Mouse (Mus musculus) layer of hippocampus, adult 8-10 months (tissue): Measurements from ENCODE around the gene Gm42742. TPM values are rescaled to one million over a fixed set of nuclear protein-coding genes. Genes with fewer than 3 reads are reported as not detected.

Experiments used
- DNase-seq, 2 experiments: peaks; one replicate each; pipeline ENCODE4 v3.0.0; 2022; ENCODE audit warnings: low spot score in 2 of 2
- microRNA-seq, 2 experiments: library from miRNA; unstranded; fragments of <30 nt; microRNA quantifications; one replicate each; pipeline ENCODE4 v1.2.0; 2022
- total RNA-seq, 4 experiments: library from RNA; stranded (reverse); gene quantifications; 2 replicates each; pipeline ENCODE4 v1.2.4; 2022

The Gm42742 gene
- total RNA-seq, 4 experiments from 2014 or later: 20.5 to 63.0 (median 52.5) TPM

DNA sequence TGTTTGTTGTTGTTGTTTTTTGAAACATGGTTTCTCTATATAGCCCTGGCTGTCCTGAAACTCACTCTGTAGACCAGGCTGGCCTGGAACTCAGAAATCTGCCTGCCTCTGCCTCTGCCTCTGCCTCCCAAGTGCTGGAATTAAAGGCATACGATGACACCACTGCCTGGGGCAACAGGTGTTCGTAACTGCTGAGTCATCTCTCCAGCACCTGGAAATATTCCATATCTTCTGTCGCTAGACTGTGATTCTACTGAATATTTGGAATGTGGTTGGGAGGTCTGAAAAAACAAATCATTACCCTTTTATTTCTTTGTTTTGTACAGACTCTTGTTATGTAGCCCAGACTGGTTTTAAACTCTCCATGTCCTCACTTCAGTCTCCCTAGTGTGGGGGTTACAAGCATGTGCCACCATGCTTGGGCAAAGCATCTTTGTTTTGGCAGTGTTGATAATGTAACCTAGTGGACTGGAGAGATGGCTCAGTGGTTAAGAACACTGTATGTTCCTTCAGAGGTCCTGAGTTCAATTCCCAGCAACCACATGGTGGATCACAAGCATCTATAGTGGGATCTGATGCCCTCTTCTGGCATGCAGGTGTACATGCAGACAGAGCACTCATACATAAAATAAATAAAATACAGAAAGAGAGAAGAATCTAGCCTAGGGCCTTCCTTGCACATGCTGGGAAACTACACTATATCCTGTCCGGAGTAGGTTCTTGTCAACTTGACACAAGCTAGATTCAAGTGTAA, 16.6 kb downstream of the Gm42742 start:
- DNase-seq: no peak

DNA sequence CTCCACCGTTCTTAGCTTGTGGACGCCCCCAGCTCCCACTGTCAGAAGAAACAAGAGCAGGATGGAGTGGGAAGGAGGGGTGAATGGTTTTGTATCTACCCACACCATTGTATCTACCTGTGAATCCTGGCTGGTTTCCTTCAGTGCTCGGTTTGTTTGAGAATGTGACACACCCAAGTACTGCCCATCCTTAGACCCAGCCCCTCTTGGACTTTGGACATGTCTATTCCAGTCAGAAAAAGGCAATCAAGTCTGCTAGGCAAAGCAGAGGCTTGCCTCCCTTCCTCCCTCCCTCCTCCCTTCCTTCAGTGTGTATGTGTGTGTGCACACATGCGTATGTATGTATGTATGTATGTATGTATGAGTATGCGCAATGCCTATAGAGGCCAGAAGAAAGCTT, 17.3 kb downstream of the Gm42742 start:
- DNase-seq: no peak

DNA sequence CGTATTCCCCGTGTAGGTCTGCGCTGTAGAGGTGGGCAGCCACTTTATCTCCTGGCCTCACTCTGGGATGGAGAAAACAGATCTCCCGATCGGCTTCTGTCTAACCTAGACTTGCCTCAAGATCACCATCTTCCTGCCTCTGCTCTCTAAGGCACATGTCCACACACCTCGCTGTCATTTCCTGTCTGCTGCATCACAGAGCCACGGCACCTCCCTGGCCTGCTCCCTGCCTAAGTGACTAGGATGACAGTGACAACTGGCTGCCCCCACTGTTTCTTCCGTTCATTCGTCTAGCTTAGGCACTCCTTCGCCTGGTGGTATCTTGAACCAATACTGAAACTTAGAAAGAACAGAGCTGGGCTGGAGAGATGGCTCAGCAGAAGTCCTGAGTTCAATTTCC, 21.3 kb downstream of the Gm42742 start:
- no peak for DNase-seq

DNA sequence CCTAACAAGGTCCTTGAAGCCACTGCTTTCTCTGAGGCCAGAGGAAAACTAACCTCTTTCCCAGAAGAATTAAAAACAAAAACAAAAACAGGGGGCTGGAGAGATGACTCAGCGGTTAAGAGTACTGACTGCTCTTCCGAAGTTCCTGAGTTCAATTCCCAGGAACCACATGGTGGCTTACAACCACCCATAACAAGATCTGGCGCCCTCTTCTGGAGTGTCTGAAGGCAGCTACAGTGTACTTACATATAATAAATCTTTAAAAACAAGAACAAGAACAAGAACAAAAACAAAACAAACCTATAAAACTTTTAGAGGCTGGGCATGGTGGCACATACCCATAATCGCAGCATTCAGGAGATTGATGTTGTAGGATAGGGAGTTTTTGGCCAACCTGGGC, 24.4 kb downstream of the Gm42742 start:
- DNase-seq: no peak

DNA sequence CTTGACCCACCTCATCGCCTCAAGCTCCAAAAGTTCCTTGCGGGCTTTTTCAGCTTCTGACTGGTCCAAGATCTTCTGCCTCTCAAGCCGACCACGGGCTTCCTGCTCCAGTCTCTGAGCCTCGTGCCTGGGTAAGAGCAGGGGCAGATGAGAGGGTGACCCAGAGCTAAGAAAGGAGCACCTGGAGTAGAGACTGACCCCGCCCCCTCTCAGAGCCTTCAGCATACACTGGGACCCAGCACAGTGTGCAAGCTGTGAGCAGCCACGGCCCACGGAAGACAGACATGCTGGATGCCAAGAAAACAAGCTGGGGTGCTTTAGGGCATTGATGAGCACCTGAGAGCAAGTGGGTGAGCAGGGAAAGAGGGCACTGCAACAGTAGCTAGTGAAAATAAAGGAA, 32.1 kb downstream of the Gm42742 start:
- no peak for DNase-seq

DNA sequence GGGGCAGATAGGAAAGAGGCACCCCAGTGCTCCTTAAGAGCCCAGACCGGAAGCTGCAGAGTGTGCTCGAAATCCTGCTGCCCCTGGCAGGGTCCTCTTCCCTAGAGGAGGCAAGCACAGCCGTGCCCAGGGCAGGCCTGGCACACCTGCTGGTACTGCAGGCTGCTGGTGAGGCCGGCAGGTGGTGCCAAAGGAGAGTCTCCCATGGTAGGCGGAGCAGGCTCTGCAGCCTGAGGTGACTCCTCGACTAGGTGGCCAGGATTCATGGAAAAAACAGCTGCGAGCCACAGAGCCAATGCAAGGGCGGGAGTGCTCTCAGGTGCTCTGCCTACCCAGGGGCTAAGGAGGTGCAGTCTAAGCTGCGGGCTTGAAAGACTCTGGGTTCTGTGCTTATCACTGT, 34.6 kb downstream of the Gm42742 start:
- no peak for DNase-seq

DNA sequence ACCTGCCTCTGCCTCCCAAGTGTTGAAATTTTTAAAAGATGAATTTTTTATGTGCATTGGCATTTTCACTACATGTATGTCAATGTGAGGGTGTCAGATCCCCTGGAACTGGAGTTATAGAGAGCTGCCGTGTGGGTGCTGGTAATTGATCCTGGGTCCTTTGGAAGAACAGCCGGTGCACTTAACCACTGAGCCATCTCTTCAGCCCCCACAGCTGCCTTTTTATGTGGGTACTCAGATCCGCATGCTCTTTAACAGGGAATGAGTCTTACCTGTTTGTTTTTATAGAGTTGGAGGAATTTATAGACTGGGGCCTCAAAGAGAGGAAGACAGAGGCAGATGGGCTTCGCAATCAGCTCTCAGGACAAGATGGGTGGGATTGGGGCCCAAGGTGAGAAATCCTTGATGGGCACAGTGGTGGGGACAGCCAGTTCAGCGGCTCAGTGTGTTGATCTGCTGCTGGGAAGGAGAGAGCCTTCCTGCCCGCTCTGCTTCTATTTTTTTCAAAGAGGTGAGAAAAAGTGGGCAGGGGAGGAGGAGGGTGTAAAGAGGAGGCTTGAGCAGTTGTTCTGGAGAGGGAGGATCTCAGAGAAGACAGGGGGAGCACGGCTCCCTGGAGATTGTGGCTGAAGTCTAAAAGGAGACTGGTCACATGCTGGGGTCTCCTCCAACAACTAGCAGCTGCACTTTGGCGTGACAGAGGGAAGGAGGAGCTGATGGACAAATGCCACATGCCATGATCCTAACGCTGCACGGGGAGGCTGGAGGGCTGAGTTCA, 36.0 kb downstream of the Gm42742 start:
- no peak for DNase-seq

DNA sequence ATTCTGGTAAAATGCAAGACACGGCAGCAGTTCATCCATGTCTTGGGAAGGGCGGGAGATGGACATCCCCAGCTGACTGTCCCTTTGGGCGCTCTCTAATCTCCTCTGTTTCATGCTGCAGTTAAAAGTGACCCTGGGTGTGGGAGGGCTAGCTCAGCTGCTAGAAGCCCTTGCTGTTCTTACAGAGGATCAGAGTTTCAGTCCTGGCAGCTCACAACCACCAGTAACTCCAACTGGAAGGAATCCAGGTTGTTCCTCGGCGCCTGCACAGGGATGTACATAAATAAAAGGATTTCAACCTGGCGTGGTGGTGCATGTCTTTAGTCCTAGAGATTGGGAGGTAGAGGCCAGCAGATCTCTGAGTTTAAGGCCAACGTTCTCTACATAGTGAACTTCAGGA, 37.8 kb downstream of the Gm42742 start:
- no peak for DNase-seq

DNA sequence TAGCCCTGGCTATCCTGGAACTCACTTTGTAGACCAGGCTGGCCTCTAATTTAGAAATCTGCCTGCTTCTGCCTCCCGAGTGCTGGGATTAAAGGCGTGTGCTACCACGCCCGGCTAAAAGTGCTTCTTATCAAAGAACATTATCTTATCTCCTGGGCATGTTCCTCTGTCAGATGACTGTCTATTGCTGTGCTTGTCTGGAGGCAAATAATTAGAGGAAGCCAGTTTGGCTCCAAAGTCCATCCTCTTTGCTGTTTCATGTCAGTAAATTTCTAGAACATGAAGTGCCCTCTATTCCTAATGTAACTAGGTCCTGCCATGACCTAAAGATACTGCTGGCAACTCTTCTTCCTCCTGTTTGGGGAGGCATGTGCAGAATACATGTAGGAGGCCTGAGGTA, 38.8 kb downstream of the Gm42742 start:
- DNase-seq: no peak

DNA sequence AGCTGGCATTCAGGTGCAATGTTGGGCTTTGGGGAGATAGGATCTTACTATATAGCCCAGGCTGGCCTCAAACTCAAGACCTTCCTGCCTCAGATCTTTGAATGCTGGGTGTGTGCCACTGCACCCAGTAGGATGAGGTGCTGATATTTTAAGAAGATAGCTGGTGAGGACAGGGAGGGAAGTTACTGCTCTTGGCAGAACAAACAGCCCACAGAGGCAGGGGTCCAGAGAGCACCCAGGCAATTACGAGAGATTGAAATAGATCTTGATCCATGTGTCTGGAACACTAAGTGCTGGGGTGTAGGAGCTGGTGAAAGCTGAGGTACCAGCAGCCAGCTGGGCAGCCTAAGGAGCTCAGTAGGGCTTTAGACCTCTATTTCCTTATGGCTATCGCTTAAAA, 39.3 kb downstream of the Gm42742 start:
- DNase-seq: no peak

DNA sequence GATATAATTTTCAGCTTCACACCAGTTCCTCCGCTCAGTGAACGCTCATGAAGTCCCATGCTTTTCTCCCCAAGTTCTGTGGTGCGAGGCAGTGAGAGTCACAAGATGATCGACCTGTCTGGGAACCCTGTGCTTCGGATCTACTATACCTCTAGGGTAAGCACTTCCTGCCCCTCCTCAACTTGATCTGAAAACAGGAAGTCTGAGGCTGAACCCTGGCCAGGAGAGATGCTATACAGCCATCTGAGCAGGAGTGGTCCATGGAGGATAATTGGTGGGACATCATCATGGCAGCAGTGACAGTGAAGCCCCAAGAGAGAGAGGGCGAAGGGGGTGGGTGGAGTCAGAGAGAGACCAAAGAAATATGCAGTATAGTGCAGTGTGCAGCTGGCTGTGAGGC, 42.1 kb downstream of the Gm42742 start:
- DNase-seq: no peak

DNA sequence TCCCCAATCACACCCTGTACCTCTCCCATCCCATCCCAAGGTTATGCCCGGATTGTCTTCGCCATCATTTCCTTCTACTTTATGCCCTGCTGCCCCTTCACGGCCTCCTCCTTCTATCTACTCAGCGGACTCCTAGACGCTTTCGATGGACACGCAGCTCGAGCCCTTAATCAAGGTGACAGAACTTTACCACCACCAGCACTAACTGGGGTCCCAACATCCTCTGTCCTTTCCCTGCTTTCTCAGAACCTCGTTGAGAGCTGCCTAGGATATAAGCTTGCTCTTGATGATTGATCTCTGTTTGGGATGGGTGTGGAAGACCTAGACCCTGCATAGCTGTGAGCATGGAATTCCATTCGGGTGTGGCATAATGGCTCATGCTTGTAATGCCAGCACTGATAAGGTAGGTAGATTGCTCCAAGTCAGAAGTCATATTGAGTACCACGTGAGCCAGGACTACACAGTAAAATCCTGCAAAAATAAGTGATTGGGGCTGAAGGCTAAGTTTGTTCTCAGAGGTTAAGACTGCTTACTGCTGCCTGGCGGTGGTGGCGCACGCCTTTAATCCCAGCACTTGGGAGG, 43.9 kb downstream of the Gm42742 start:
- DNase-seq: no peak

DNA sequence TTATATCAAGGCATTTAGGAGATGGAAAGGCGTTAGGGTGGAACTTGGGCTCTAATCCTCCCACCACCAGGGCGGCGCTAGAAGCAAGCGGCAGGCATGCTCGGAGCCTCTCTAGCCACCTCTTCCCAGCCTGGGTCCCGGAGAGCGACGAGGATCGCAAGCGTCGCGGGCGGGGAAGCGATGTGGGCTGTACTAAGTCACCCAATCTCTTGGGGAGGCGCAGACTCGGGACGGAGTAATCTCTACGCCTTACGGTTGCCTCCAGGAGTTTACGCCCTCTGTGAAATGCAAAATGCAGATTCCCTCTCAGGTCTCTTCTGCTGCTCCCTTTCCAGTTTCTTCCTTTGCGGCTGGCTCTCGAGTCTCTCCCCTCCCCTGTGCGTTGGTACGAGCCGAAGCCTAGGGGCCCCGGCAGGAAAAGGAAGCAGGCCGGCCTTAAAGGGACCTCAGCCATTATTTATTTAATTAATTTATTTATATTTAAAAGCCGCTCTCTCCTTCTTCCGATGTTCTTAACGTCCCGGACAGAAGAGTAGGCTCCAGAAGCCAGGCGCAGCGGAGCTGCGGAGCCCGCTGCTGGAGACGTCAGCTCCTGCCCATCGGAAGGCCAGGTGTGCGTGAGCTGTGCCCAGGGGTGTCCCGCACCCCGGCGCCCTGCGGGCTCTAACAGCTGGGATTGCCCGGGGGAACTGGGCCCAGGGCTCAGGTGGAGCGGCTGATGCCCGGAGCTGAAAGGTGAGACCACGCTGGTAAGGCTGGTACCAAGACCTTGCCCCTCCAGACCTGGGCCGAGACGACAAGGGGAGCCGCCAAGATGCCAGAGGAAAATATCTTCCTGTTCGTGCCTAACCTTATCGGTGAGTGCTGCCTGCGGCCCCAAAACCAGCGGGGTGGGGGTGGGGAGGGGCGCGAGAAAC, 44.7 kb downstream of the Gm42742 start, which contains the start of gene Cdiptos:
Gene Cdiptos, minus strand, starts transcription at position 149 of the 917 bp plus-strand sequence.
- peak; percentile 93 to 94 for DNase-seq

DNA sequence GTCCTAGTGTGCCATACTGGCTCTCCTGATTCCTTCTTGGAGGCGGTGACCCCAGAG, 45.2 kb downstream of the Gm42742 start, which contains the start of gene Cdipt:
Gene Cdipt, plus strand, starts transcription at position 22 of the 57 bp plus-strand sequence.
- DNase-seq: no peak

DNA sequence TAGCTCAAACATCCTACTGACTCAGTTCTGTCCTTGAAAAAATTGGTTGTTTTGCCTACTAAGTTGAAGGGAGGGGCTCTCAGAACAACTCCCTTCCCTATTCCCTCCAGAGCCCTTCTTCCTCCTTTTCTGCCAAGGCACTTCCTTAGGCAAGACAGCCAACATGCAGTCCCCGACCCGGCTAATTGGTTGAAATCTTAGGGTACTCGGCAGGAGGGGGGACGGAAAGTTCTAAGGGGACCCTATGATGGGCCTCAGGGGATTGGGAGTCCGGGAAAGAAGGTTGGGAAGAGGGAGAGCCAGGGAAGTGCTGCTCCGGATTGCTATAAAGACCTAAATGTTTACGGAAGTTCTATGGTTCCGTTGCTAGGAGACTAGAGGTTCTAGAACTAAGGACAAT, 45.4 kb downstream of the Gm42742 start:
- DNase-seq: no peak

DNA sequence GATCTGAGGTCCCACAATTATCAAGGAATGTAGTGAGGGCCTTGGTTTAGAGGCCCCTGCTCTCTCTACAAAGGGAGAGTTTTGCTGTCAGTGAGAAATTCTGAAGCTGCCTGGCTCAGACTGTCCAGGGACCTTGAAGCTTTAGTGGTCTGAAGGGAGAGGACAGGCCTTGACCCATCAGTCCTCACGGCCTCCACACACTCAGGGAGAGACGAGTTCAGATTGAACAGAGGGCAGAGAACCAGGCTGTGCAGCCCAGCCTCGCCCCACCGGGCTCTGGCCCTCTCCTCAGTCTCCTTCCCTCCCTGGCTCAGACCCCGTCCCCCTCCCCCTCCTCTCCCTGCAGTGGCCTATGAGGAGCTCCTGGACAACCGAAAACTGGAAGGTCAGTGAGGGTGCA, 53.5 kb downstream of the Gm42742 start:
- DNase-seq: no peak

DNA sequence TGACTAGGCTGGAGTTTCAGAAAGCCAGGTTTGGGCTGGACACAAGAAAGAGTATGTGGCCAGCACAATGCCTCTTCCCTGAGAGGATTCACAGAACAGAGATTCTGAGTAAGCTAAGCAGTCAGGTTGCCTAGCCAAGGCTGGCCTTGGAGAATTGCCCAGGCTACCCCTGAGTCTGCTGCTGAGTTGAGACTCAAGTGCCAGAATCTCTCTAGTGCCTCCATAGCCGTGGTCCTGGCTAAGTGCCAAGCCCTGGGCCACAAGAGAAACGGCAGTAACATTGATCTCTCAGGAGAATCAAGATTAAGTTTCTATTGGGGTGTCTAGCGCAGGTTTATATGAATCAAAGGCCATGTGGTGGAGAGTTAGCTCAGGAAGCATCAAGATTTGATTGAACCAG, 55.3 kb downstream of the Gm42742 start:
- no peak for DNase-seq

Small RNAs within 50 kb of the gene (microRNA-seq; reads per million reads assigned to microRNA genes)
- gene Gm44343: 0 reads per million in 2 experiments

Other genes with a start within 250 kb of the Gm42742 start
- gene Ypel3, start 244.1 kb downstream of the Gm42742 start, total RNA-seq: 100 to 1,000 TPM; 236 to 283 (median 255) TPM
- gene Tbx6, start 239.6 kb downstream of the Gm42742 start, total RNA-seq: 1 to 10 TPM in 3 of 4 experiments, under 1 TPM in 1; 0.43 to 1.5 (median 1.2) TPM
- gene Ppp4c, start 228.6 kb downstream of the Gm42742 start, total RNA-seq: 10 to 100 TPM; 49.5 to 55.7 (median 51.9) TPM
- 10 to 100 TPM; 57.3 to 67.6 (median 62.6) TPM for gene Fam57b, start 223.4 kb downstream of the Gm42742 start, total RNA-seq
- not detected for gene 4930451I11Rik, start 189.5 kb downstream of the Gm42742 start, total RNA-seq
- 10 to 100 TPM; 17.6 to 20.0 (median 18.7) TPM for gene Doc2a, start 173.7 kb downstream of the Gm42742 start, total RNA-seq
- gene Hirip3, start 159.1 kb downstream of the Gm42742 start, total RNA-seq: 10 to 100 TPM; 25.6 to 44.7 (median 36.2) TPM
- 10 to 100 TPM; 46.3 to 59.5 (median 56.1) TPM for gene Ino80e, start 158.7 kb downstream of the Gm42742 start, total RNA-seq
- 100 to 1,000 TPM; 146 to 179 (median 151) TPM for gene Taok2, start 136.4 kb downstream of the Gm42742 start, total RNA-seq
- gene Tmem219, start 98.2 kb downstream of the Gm42742 start, total RNA-seq: 10 to 100 TPM; 21.8 to 34.3 (median 25.6) TPM
- 100 to 1,000 TPM; 137 to 173 (median 161) TPM for gene Kctd13, start 92.2 kb downstream of the Gm42742 start, total RNA-seq
- gene Asphd1, start 71.5 kb downstream of the Gm42742 start, total RNA-seq: 10 to 100 TPM; 27.2 to 41.0 (median 31.5) TPM
- gene Sez6l2, start 70.5 kb downstream of the Gm42742 start, total RNA-seq: 100 to 1,000 TPM; 433 to 476 (median 455) TPM
- 100 to 1,000 TPM; 138 to 156 (median 152) TPM for gene Cdipt, start 45.2 kb downstream of the Gm42742 start, total RNA-seq
- gene Cdiptos, start 45.0 kb downstream of the Gm42742 start, total RNA-seq: 1 to 10 TPM in 1 of 4 experiments, not detected in 3; 1.0 TPM
- 10 to 100 TPM; 10.5 to 17.2 (median 14.1) TPM for gene Mvp, start 6.5 kb downstream of the Gm42742 start, total RNA-seq
- gene Pagr1b, start 4.6 kb downstream of the Gm42742 start, total RNA-seq: not detected
- gene Pagr1a, start 3.7 kb downstream of the Gm42742 start, total RNA-seq: 10 to 100 TPM; 18.9 to 59.7 (median 27.8) TPM
- 100 to 1,000 TPM; 208 to 223 (median 215) TPM for gene Prrt2, start 114 bp upstream of the Gm42742 start, total RNA-seq
- 100 to 1,000 TPM; 204 to 209 (median 206) TPM for gene Maz, start 5.9 kb upstream of the Gm42742 start, total RNA-seq
- gene Kif22, start 21.4 kb upstream of the Gm42742 start, total RNA-seq: 1 to 10 TPM; 2.5 to 9.4 (median 3.8) TPM
- not detected for gene Zg16, start 66.2 kb upstream of the Gm42742 start, total RNA-seq
- 1 to 10 TPM; 1.2 to 3.7 (median 2.3) TPM for gene AI467606, start 70.3 kb upstream of the Gm42742 start, total RNA-seq
- 1 to 10 TPM in 1 of 4 experiments, under 1 TPM in 3; 0.22 to 1.1 (median 0.53) TPM for gene Qprt, start 101.1 kb upstream of the Gm42742 start, total RNA-seq
- under 1 TPM; 0.29 to 0.68 (median 0.46) TPM for gene Spn, start 116.7 kb upstream of the Gm42742 start, total RNA-seq
- 10 to 100 TPM; 87.4 to 94.4 (median 90.0) TPM for gene Cd2bp2, start 175.0 kb upstream of the Gm42742 start, total RNA-seq
- gene Tbc1d10b, start 187.4 kb upstream of the Gm42742 start, total RNA-seq: 100 to 1,000 TPM in 2 of 4 experiments, 10 to 100 TPM in 2; 97.9 to 106 (median 101) TPM
- 1 to 10 TPM; 2.8 to 5.1 (median 3.6) TPM for gene Mylpf, start 187.8 kb upstream of the Gm42742 start, total RNA-seq
- gene Zfp553, start 212.0 kb upstream of the Gm42742 start, total RNA-seq: 10 to 100 TPM; 20.6 to 21.4 (median 20.9) TPM
- 1 to 10 TPM; 2.4 to 7.9 (median 7.0) TPM for gene Sept1, start 212.0 kb upstream of the Gm42742 start, total RNA-seq
- 10 to 100 TPM; 51.6 to 62.9 (median 58.3) TPM for gene Zfp771, start 223.2 kb upstream of the Gm42742 start, total RNA-seq
- 10 to 100 TPM; 16.8 to 21.7 (median 19.5) TPM for gene Dctpp1, start 239.6 kb upstream of the Gm42742 start, total RNA-seq